Mouse (Mus musculus): ENCODE measurements at regions not wholly inside any gene's neighbourhood (a gene's known extent, or its start where the extent isn't known, plus 50 kb on each side); places are given as distances from the start of the nearest gene placed in this dataset.
"Not testable (repeated sequence)": the region's sequence is repeated elsewhere in the genome, so short reads cannot be mapped to it uniquely, and the experiment has no call there.

GRCm38 (mm10) chr2:63580489-63581139, 396.5 kb upstream of the Kcnh7 start:
- no peak for DNase-seq (ENCODE audit: low read depth, low spot score)

- no peak for DNase-seq (ENCODE audit: low read depth, low spot score)
These were observed 391.1 kb upstream of the Kcnh7 start for GRCm38 (mm10) chr2:63575172-63575571.

GRCm38 (mm10) chr2:63574008-63574703, 390.1 kb upstream of the Kcnh7 start:
- DNase-seq (ENCODE audit: low read depth, low spot score), result no peak

GRCm38 (mm10) chr2:63573015-63573807, 389.1 kb upstream of the Kcnh7 start:
- DNase-seq (ENCODE audit: low read depth, low spot score), result no peak

DNA sequence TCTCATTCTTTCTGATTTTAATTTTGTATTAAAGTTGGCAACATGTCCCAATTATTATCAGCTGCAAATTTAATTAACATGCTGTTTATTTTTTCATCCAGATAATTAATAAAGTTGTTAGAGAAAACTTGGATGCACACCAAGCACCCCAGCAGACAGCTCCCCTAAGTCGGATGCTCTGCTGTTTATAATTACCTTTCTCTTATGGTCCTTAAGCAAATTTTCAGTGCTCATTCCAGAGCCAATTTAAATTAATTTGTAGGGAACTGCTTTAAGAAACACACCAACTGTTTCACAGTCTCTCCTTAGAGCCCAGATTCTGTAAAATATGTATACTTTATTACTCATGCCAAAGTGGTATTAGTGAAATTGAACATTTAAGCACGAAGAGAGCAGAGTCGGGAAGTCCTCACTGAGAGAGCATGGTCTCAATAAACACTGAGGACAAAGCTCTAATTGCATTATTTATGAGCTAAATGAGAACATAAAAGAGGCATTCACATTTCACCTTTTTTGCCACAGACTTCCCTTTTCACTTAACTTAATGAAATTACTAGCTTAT, 372.9 kb upstream of the Kcnh7 start:
- no peak for DNase-seq (ENCODE audit: low read depth, low spot score)

DNA sequence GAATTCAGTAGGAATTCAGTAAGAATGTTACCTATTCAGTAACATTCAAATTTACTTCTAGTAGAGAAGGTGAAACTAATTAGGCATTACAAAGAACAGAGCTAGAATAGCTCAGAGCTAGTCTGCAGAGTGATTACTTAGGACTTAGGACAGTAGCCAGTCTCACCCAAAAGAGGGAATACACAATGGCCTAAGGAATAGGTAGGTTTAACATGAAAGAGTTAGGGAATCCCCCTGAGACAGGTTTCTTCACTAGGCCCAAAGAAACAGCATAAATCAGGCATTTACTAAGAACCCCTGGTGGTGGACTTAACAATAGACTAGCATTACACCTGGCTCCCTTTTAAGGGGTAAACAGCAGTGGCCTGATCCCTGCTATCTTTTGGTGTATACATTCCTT, 357.7 kb upstream of the Kcnh7 start:
- not testable (repeated sequence) for DNase-seq (ENCODE audit: low read depth, low spot score)

- DNase-seq (ENCODE audit: low read depth, low spot score), result no peak
These were observed 334.4 kb upstream of the Kcnh7 start for GRCm38 (mm10) chr2:63518534-63518933.

GRCm38 (mm10) chr2:63513554-63514226, 329.6 kb upstream of the Kcnh7 start:
- no peak for DNase-seq (ENCODE audit: low read depth, low spot score)

DNA sequence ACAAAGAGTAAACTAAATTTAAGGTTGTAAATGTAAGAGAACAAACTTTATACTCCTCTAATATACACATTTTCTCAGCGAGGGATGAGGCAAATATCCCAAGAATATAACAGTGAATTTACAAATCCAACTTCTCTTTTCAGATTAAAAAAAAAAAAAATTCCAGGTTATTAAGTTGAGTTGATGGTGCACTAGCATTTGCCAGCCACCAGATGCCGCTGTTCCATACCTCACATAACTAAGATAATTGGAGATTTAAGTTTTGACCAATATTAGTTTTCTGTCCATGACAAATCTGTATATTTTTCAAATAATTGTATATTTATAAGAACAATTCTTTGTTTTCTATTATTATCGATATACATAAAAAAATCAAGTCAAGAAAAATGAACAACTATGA, 319.9 kb upstream of the Kcnh7 start:
- DNase-seq (ENCODE audit: low read depth, low spot score), result peak; percentile 4

DNA sequence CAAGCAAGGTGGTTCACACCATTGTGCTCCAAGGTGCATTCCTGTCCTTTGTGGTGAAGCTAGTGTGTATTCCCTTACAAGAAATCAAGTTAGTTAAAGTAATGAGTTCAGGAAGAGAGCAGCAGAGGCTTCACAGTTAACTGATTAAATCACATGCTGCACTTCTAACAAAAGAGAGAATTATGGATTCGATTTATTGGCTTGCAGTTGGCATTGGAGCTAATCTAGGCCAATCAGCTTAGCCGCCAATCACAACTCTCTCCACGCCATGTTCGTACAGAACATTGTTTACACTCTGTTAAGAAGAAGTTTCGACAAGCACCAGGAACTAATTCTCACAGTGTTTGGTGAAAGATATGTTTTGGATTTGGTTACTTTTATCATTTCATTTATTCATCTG, 292.3 kb upstream of the Kcnh7 start:
- DNase-seq (ENCODE audit: low read depth, low spot score), result no peak

- no peak for DNase-seq (ENCODE audit: low read depth, low spot score)
These were observed 291.2 kb upstream of the Kcnh7 start for GRCm38 (mm10) chr2:63475255-63475654.

GRCm38 (mm10) chr2:63473699-63474098, 289.6 kb upstream of the Kcnh7 start:
- DNase-seq (ENCODE audit: low read depth, low spot score), result peak; percentile 6

DNA sequence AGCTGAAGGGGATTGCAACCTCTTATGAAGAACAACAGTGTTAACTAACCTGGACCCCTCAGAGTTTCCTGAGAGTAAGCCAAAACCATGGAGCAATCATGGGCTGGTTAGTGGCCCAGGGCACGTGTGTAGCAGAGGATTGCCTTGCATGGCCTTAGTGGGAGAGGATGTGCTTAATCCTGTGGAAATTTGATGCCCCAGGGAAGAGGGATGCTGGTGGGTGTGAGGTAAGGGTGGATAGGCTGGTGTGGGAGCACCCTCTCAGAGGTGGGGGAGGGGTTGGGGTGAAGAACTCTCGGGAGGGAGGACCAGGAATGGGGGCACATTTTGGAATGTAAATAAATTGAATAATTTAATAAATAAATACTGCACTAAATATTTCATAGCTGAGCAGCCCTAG, 288.2 kb upstream of the Kcnh7 start:
- DNase-seq (ENCODE audit: low read depth, low spot score), result no peak

DNA sequence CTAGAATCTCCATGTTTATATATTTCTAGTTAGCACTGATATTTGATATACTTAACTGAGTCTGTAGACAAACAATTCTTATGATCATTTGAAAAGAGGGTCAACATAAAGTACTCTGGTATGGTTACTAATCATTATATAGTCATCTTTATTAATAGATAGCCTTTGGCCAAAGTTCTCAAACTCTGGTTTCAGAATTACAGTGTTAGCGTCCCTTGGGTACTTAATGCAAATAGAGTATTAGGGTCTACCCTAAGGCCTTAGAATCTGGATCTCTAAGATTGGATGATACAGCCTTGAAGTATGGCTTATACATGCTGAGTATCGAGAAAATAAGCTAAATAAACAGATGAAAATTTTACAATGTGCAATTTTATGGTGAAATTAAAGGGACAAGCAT, 275.0 kb upstream of the Kcnh7 start:
- no peak for DNase-seq (ENCODE audit: low read depth, low spot score)

- no peak for DNase-seq (ENCODE audit: low read depth, low spot score)
These were observed 270.4 kb upstream of the Kcnh7 start for GRCm38 (mm10) chr2:63454263-63455011.

- DNase-seq (ENCODE audit: low read depth, low spot score), result no peak
These were observed 268.8 kb upstream of the Kcnh7 start for GRCm38 (mm10) chr2:63452891-63453290.

- no peak for DNase-seq (ENCODE audit: low read depth, low spot score)
These were observed 268.1 kb upstream of the Kcnh7 start for GRCm38 (mm10) chr2:63452164-63452563.

- DNase-seq (ENCODE audit: low read depth, low spot score), result no peak
These were observed 250.2 kb upstream of the Kcnh7 start for GRCm38 (mm10) chr2:63434327-63434726.

DNA sequence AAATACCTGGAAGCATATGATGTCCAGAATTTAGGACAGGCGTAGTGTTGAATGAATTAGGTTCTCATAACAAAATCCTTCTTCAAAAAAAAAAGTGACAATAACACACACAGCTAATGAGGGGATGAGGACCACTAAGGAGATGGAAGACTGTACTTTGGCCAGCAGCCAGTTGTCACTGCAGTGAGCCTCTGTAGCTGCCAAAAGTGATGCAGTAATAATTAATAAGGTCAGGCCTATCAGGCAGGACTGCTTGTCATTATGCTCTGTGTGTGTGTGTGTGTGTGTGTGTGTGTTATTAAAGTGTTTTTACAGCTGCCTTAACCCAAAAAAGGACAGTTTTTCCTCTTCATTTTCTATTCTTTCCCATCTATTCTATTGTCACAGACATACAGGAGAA, 221.3 kb upstream of the Kcnh7 start:
- no peak for DNase-seq (ENCODE audit: low read depth, low spot score)
